Mouse (Mus musculus) heart, embryonic 14.5 days (tissue): ENCODE measurements around the gene Treh. TPM values are rescaled to one million over a fixed set of nuclear protein-coding genes. Genes with fewer than 3 reads are reported as not detected.

ENCODE experiments used
- ATAC-seq: fragments of 200-750 bp; cut with Nextera tagmentation; 2 replicates; pipeline ENCODE4 v1.8.0; 2017; ENCODE audit warnings: low read depth, moderate TSS enrichment; ENCODE audit not compliant: insufficient number of reproducible peaks, insufficient read depth, low FRiP score
- H3K27ac ChIP-seq, 2 experiments: fragments of 200-500 bp in 1 of 2; fragments of 300-500 bp in 1 of 2; sonication (generic) in 1 of 2; replicated peaks in 1 of 2; 2 replicates each; pipeline ENCODE4 v1.5.1; 2012 to 2014; ENCODE audit warnings: low read depth in 2 of 2, low read length in 2 of 2, control low read depth in 1 of 2, mild to moderate bottlenecking in 1 of 2, mixed read lengths in 1 of 2; ENCODE audit not compliant: control insufficient read depth in 1 of 2, insufficient read depth in 1 of 2
- H3K27me3 ChIP-seq: fragments of 300-500 bp; sonication (generic); 2 replicates; pipeline ENCODE4 v1.6.1; 2014; ENCODE audit warnings: mild to moderate bottlenecking, low read length, control low read depth; ENCODE audit not compliant: control insufficient read depth, insufficient read depth
- H3K36me3 ChIP-seq: fragments of 300-500 bp; sonication (generic); 2 replicates; pipeline ENCODE4 v1.6.1; 2014; ENCODE audit warnings: mild to moderate bottlenecking, control low read depth, low read length, mixed read lengths; ENCODE audit not compliant: control insufficient read depth, insufficient read depth
- H3K4me1 ChIP-seq, 2 experiments: fragments of 200-500 bp in 1 of 2; fragments of 300-500 bp in 1 of 2; sonication (generic) in 1 of 2; 2 replicates each; pipeline ENCODE4 v1.6.1; 2012 to 2014; ENCODE audit warnings: low read length in 2 of 2, control low read depth in 1 of 2, mixed read lengths in 1 of 2; ENCODE audit not compliant: control insufficient read depth in 2 of 2, insufficient read depth in 2 of 2
- H3K4me2 ChIP-seq: fragments of 300-500 bp; sonication (generic); 2 replicates; pipeline ENCODE4 v1.6.1; 2014; ENCODE audit warnings: mild to moderate bottlenecking, low read length
- H3K4me3 ChIP-seq, 2 experiments: fragments of 200-500 bp in 1 of 2; fragments of 300-500 bp in 1 of 2; sonication (generic) in 1 of 2; 2 replicates each; pipeline ENCODE4 v1.5.1; 2012 to 2014; ENCODE audit warnings: low read length in 2 of 2, mild to moderate bottlenecking in 2 of 2, control low read depth in 1 of 2, low read depth in 1 of 2, moderate library complexity in 1 of 2; ENCODE audit not compliant: control insufficient read depth in 1 of 2, insufficient read depth in 1 of 2
- H3K9ac ChIP-seq: fragments of 300-500 bp; sonication (generic); 2 replicates; pipeline ENCODE4 v1.6.1; 2014; ENCODE audit warnings: mild to moderate bottlenecking, low read length
- H3K9me3 ChIP-seq: fragments of 300-500 bp; sonication (generic); 2 replicates; pipeline ENCODE4 v1.6.1; 2016; ENCODE audit warnings: low read length, control low read depth; ENCODE audit not compliant: control insufficient read depth
- WGBS: fragments of 180-500 bp; shearing (Covaris S2); extraction: QIAGEN DNeasy Blood & Tissue Kit; methylation state at CpG from one replicate; pipeline ENCODE4 v1.1.7; 2014; 5-methylcytosine and 5-hydroxymethylcytosine counted together
- polyA plus RNA-seq: library from polyadenylated mRNA; unstranded; fragments of >200 nt; fragmentation: Nextera tagmentation; extraction: Ambion mirVana; gene quantifications from 2 replicates; pipeline ENCODE4 v1.2.1, GENCODE M21; 2014

Gene Treh
- polyA plus RNA-seq, 1 experiment from 2014 or later: not detected

GRCm38 (mm10) chr9:44641616-44642015 is 31.4 kb upstream of the Treh start:
- H3K4me2 ChIP-seq: no peak overlapping the region
- H3K27me3 ChIP-seq: no peaks in the 10 kb centered on the region
- H3K9me3 ChIP-seq: no peaks in the 10 kb centered on the region
- ATAC-seq: no peak
- peaks cover 31% of the 10 kb centered on the region for H3K36me3 ChIP-seq
- 0 out of 4 replicates have a peak, but pooled peaks cover 0 to 3% of the 10 kb centered on the region in 2 experiments for H3K4me1 ChIP-seq
- no peak overlapping the region for H3K27ac ChIP-seq
- H3K4me3 ChIP-seq: no peak overlapping the region
- WGBS: 95% methylated on average over 2 of the region's 2 CpGs
- no peak overlapping the region for H3K9ac ChIP-seq

GRCm38 (mm10) chr9:44643103-44643502 is 29.9 kb upstream of the Treh start:
- WGBS: 92% methylated on average over 7 of the region's 7 CpGs
- H3K27me3 ChIP-seq: no peaks in the 10 kb centered on the region
- H3K4me2 ChIP-seq: no peak overlapping the region
- H3K36me3 ChIP-seq: peaks cover 16% of the 10 kb centered on the region
- no peaks in the 10 kb centered on the region for H3K9me3 ChIP-seq
- no peak for ATAC-seq
- 0 out of 4 replicates have a peak, but pooled peaks cover 0 to 3% of the 10 kb centered on the region in 2 experiments for H3K4me1 ChIP-seq
- no peak overlapping the region for H3K9ac ChIP-seq
- H3K4me3 ChIP-seq: no peak overlapping the region
- H3K27ac ChIP-seq: no peak overlapping the region

- peaks cover 8% of the 10 kb centered on the region; the same call in 1 of the 2 replicates for H3K36me3 ChIP-seq
- H3K9me3 ChIP-seq: no peaks in the 10 kb centered on the region
- no peaks in the 10 kb centered on the region for H3K27me3 ChIP-seq
- H3K9ac ChIP-seq: no peak overlapping the region
- 76% methylated on average over 2 of the region's 2 CpGs for WGBS
- H3K4me3 ChIP-seq: no peak overlapping the region
- 0 out of 4 replicates have a peak, but pooled peaks cover 0 to 3% of the 10 kb centered on the region in 2 experiments for H3K4me1 ChIP-seq
- H3K4me2 ChIP-seq: no peak overlapping the region
- ATAC-seq: no peak
- no peak overlapping the region for H3K27ac ChIP-seq
These were observed 28.8 kb upstream of the Treh start for GRCm38 (mm10) chr9:44644186-44644585.

DNA sequence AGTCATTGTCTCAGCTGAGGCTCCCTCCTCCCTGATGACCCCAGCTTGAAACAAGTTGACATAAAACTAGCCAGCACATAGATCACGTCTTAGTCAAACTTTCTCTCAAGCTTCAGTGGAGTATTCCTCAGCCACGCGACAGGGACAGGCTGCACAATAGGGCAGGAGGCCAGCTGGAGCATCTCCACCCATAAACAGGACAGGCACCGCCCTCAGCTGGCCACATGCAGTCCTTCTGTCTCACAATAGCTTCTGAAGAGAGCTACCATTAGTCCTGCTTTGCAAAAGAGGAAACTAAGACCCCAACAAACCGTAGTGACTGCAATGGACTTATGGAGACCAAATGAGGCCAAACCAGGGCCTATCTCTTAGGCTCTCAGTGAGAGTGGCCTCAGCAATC is 27.6 kb upstream of the Treh start:
- H3K4me2 ChIP-seq: no peak overlapping the region
- H3K27ac ChIP-seq: no peak overlapping the region
- H3K27me3 ChIP-seq: no peaks in the 10 kb centered on the region
- ATAC-seq: no peak
- no peaks in the 10 kb centered on the region for H3K9me3 ChIP-seq
- no peak overlapping the region for H3K9ac ChIP-seq
- WGBS: 76% methylated on average over 5 of the region's 5 CpGs
- 0 out of 4 replicates have a peak, but pooled peaks cover 0 to 3% of the 10 kb centered on the region in 2 experiments for H3K4me1 ChIP-seq
- no peak overlapping the region for H3K4me3 ChIP-seq
- peaks cover 4% of the 10 kb centered on the region; the same call in 1 of the 2 replicates for H3K36me3 ChIP-seq

DNA sequence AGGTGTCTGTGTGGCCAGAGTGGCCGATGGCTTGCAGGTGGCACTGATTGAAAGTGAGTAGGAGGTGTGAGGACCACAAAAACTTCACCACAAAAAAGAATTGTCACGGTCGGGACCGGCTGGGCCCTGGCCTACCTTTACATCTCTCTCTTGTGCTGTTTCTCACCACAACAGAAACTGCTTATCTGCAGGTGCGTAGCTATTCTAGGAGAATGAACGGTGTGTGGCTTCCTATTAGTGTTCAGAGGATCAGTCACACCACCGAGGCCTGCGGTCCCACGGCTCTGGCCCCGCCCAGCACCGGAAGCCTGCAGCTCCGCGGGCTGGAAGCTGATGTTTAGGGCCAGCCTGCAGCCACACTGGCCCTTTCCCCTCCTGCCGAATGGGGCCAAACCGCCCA is 27.1 kb upstream of the Treh start:
- no peak overlapping the region for H3K27ac ChIP-seq
- H3K4me3 ChIP-seq: no peak overlapping the region
- no peaks in the 10 kb centered on the region for H3K27me3 ChIP-seq
- 46% methylated on average over 15 of the region's 15 CpGs for WGBS
- H3K4me1 ChIP-seq: 0 out of 4 replicates have a peak, but pooled peaks cover 0 to 3% of the 10 kb centered on the region in 2 experiments
- H3K9ac ChIP-seq: no peak overlapping the region
- H3K9me3 ChIP-seq: no peaks in the 10 kb centered on the region
- no peak overlapping the region for H3K4me2 ChIP-seq
- no peak for ATAC-seq
- no peaks in the 10 kb centered on the region for H3K36me3 ChIP-seq

GRCm38 (mm10) chr9:44646366-44646765 is 26.7 kb upstream of the Treh start:
- 74% methylated on average over 6 of the region's 6 CpGs for WGBS
- H3K4me3 ChIP-seq: no peak overlapping the region
- H3K27ac ChIP-seq: no peak overlapping the region

GRCm38 (mm10) chr9:44647026-44647425 is 26.0 kb upstream of the Treh start:
- Histone ChIP-seq H3K27ac (no peak overlapping the region), H3K4me2 (no peak overlapping the region), H3K4me3 (no peak overlapping the region), H3K36me3 (no peaks in the 10 kb centered on the region), H3K4me1 (0 out of 4 replicates have a peak, but pooled peaks cover 0 to 3% of the 10 kb centered on the region in 2 experiments), H3K27me3 (no peaks in the 10 kb centered on the region), H3K9me3 (no peaks in the 10 kb centered on the region), H3K9ac (no peak overlapping the region)
- ATAC-seq: no peak
- WGBS: 92% methylated on average over 8 of the region's 8 CpGs

More at GRCm38 (mm10) chr9:44646366-44646765, 26.7 kb upstream of the Treh start:
- Histone ChIP-seq H3K4me1 (0 out of 4 replicates have a peak, but pooled peaks cover 0 to 3% of the 10 kb centered on the region in 2 experiments), H3K27me3 (no peaks in the 10 kb centered on the region), H3K9me3 (no peaks in the 10 kb centered on the region), H3K9ac (no peak overlapping the region), H3K36me3 (no peaks in the 10 kb centered on the region), H3K4me2 (no peak overlapping the region)
- ATAC-seq: no peak

DNA sequence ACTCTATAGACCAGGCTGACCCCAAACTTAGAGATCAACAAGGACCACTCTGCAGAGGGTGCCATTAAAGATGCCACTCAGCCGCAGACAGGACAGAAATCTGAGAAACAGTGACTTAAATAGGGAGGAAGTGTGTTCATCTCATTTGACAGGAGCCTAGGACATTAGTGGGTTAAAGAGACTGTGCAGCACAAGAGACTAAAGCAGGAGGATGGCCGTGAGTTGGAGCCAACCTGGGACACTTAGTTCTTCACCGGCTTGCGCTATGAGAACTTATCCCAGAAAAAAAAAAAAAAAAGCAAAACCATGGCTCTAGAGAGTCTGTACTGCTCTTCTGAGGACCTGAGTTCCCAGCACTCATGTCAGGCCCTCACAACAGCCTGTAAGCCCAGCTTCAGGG is 25.4 kb upstream of the Treh start:
- no peaks in the 10 kb centered on the region for H3K36me3 ChIP-seq
- no peaks in the 10 kb centered on the region for H3K9me3 ChIP-seq
- WGBS: 80% methylated on average over 4 of the region's 4 CpGs
- H3K4me1 ChIP-seq: 0 out of 4 replicates have a peak, but pooled peaks cover 0 to 3% of the 10 kb centered on the region in 2 experiments
- H3K4me3 ChIP-seq: no peak overlapping the region
- no peak overlapping the region for H3K27ac ChIP-seq
- no peaks in the 10 kb centered on the region for H3K27me3 ChIP-seq
- H3K4me2 ChIP-seq: no peak overlapping the region
- no peak for ATAC-seq
- no peak overlapping the region for H3K9ac ChIP-seq
